Mouse (Mus musculus) lung, postnatal 4 days (tissue): ENCODE results near the gene Tapbpl.
"Not testable (repeated sequence)": the region's sequence is repeated elsewhere in the genome, so short reads cannot be mapped to it uniquely, and the experiment has no call there.

ENCODE experiments used
- DNase-seq, 2 experiments: peaks; one replicate each; pipeline ENCODE4 v3.0.0; 2021

The Tapbpl gene

GRCm38 (mm10) chr6:125231117-125232044 lies at the start of gene Tapbpl:
Gene Tapbpl, minus strand, starts transcription at chr6:125231860.
- peak; percentile 68 to 70 for DNase-seq

DNA sequence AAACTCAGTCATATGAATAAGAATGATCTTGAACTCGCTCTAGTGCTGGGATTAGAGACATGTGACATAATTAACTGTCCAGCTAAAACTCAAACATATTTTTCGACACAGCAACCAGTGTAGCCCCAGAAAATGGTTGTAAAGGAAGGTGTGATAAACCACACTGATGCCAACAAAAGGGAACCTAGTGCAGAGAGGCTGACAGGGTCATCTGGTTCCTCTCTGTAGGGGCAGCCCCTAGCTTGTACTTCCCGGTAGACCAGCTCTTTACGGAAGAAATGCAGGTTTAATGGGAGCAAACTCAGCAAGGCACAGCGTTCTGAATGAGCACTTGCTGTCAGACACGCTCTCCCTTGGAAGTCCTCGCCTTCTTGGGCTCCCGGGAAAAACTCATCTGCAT lies 48.1 kb upstream of the Tapbpl start:
- DNase-seq, result no peak

DNA sequence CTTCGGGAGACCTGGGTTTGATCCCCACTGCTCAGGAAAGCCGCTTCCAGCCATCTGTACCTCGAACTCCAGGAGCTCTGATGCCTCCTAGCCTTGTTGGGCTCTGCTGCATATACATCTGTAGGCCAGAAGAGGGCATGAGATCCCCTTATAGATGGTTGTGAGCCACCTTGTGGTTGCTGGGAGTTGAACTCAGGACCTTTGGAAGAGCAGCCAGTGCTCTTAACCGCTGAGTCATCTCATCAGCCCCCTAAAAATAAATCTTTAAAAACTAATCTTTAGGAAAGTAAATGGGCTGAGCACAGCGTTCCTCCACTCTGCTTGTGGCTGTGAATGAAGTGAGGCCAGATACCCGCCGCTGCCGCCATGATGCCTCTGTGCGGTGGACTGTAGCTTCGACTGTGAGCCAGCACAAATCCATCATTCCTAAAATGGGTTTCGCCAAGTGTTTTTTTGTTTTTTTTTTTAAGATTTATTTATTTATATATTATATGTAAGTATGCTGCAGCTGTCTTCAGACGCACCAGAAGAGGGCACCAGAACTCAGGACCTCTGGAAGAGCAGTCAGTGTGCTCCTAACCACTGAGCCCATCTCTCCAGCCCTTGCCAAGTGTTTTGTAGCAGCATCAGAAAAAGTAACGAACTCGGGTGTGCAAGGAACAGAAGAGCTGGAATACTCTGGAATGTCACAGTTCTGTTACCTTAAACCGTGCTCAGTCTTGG lies 43.3 kb upstream of the Tapbpl start:
- DNase-seq, result peak; percentile 72

DNA sequence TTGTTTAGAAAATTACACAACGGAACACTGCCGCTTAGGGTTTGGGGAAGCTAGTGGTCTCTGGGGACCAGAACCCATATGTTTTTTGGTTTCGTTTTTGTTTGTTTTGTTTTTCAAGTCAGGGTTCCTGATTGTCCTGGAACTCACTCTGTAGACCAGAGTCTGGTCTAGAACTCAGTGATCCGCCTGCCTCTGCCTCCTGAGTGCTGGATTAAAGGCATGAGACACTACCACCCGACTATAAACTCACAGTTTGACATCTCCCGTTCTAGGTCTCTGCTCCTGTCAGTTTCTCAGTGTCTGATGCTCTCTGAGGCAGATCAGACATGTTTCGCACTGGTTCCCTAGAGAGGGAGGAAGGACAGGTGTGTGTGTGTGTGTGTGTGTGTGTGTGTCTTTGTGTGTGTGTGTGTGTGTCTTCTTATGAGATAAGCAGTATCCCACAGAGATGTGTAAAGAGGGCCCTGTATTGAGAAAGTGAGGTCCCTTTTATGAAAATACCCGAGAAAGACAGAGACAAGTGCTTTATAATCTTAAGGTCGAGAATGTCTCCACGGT lies 40.6 kb upstream of the Tapbpl start:
- no peak for DNase-seq

- DNase-seq, result peak; percentile 92 to 93
Measured at GRCm38 (mm10) chr6:125271455-125272227, 40.0 kb upstream of the Tapbpl start.

DNA sequence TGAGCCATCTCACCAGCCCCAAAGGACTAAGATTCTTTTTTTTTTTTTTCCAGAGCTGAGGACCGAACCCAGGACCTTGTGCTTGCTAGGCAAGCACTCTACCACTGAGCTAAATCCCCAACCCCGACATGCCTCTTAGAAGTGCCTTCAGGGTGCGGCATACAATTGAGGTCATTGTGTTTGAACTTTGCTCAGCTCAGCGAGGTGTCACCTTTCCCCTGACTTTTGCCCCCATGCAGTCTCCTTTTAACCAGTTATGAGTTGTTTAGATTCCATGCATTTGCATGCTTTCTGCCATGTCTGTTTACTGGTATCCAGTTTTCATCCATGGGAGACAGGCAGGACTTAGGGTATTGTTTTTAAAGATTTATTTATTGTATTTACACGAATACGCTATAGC lies 37.1 kb upstream of the Tapbpl start:
- DNase-seq, result no peak

DNA sequence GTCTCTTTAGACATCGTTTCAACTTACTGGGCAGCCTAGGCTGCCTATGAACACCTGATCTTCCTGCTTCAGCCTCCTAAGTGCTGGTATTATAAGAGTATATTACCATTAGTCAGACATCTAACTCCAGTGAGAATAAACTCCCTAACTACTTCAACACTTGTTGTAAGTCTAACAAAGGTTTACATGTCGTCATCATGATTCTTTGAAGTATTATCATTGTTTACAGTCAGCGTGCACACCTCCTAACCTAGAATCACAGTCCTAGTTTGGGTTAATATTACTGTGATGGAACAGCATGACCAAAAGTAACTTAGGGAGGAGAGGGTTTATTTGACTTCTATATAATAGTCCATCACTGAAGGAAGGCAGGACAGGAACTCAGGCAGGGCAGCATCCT lies 35.8 kb upstream of the Tapbpl start:
- DNase-seq, result no peak

- DNase-seq, result not testable (repeated sequence)
Measured at GRCm38 (mm10) chr6:125266600-125266999, 34.9 kb upstream of the Tapbpl start.

- DNase-seq, result no peak
Measured at GRCm38 (mm10) chr6:125266091-125266490, 34.4 kb upstream of the Tapbpl start.

- peak in 1 of 2 experiments; percentile 36 for DNase-seq
Measured at GRCm38 (mm10) chr6:125265239-125265638, 33.6 kb upstream of the Tapbpl start.

- DNase-seq, result no peak
Measured at GRCm38 (mm10) chr6:125264219-125264618, 32.6 kb upstream of the Tapbpl start.

GRCm38 (mm10) chr6:125260006-125260555 lies 28.4 kb upstream of the Tapbpl start:
- no peak for DNase-seq

DNA sequence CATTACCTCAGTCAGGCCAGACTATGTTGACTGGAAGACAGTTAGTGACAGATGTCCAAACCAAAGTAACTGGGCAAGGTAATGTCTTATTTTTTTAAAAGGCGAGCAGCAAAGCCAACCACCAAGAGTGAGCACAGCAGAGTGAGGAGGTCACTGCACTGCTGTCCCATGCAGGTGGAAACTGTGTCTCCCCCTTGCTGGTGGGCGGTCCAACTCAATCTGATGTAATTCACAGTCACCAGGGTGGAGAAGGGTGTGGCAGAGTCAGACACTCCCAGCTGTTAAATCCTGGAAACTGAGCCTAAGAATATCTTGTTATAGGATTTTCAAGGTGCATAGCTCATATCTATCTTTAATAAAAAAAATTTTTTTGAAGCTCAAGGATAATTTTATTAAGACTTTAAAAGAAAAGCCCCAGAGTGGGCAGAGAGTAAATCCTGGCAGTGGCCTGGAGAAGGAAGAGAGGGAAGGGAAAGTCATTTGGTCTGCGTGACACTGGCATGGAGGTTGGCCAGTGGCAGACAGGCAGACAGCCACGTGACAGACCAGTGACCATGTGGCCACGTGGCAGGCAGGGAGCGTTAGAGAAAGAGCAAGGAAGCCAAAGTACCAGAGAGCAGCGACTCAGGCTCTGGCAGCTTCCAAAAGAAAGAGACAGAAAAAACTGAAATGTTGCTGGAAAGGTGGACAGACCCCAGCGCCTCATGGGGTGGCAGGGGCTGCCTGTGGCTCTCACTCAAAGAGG lies 24.7 kb upstream of the Tapbpl start:
- peak; percentile 30 to 41 for DNase-seq

DNA sequence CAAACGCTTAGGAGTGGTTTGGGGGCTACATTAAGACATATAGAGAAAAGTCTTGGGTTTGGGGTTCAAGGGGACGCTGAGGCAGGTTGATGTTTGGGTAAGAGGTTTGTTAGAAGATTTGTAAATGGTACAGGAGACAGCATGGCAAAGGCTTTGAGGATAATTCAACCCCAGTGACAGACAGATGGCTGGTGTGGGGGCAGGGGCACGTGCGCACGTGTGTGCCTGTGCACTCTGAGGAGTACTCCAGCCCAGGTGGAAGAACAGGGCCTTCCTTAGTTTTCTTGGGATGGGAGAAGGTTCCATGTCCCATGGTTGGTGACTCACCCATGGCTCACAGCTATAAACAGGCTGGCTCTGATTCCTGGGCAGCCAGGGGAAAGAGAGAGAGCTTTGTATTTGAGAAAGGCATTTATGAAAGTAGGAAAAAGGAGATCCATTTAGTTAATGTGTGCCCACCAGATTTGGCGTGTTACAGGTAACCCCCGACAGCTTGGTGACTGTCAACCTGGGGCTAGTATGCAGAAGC lies 23.9 kb upstream of the Tapbpl start:
- no peak for DNase-seq

DNA sequence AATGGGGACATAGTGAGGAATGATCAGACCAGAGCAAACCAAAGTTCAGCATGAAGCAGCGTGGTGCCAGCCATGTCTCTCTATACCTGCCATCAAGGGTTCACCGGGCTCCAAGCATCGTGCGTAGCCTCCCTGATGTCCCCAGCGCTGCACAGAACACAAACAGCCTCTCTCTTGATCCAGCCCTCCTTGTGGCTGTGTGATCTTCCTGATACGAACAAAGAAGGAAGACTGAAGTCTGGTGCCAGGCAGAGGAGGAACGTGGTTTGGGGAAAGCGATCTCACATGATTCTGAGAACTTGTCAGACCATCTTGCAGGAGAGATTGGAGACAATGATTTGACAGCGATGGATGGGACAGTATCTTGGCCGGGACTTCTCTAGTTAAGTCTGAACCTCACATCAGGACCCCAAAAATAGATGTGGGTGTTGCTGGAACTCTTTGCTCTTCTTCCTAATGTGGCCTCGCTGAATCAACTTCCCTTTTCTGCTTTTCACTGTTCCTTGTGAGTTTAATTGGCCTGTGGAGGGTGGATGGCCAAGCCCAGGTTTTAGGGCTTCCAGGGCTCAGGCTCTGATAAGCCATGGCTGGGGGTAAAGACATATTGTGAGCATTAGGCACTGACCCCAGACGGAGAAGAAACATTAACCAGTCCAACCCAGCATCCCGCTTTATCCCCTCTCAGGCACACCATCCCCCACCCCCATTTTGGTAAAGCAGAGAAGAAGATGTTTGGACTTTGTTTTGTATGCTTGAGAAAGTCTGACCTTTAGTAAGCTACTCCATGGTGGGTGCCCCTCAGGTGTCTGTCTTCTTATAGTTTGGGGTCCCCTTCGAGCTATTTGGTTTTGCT lies 22.4 kb upstream of the Tapbpl start:
- no peak for DNase-seq

- no peak for DNase-seq
Measured at GRCm38 (mm10) chr6:125252711-125253110, 21.1 kb upstream of the Tapbpl start.

DNA sequence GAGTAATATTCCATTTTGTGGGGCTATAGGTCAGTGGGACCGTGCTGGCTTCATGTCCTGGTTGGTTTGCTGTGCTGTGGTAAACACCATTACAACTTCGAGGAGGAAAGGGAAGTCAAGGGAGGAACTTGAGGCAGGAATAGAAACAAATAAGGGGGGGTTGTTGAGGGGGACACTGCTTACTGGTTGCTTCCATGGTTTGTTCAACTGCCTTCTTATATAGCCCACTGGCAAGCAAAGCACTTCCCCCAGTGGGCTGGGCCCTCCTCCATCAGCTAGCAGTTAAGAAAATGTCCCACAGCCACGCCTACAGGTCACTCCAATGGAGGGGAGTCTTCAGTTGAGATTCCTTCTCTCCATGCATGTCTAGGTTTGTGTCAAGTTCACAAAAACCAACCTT lies 20.6 kb upstream of the Tapbpl start:
- peak in 1 of 2 experiments; percentile 30 for DNase-seq

DNA sequence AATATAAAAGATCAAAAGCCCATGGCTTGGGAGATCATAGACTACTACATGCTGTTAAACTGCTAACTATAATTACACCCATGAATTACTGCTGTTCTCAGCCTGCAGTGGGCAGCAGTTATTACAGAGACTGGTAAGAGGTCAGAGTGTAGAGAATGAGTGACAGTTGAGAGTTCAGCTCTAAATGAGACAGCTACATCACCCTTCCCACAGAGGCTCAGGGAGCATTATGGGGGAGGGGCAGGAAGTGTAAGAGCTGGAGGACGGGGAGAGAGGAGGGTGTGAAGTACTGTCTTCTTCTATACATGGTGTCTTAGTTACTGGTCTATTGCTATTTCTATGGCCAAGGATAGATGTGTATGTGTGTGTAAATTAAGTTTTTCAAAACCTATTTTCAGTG lies 12.9 kb upstream of the Tapbpl start:
- no peak for DNase-seq

DNA sequence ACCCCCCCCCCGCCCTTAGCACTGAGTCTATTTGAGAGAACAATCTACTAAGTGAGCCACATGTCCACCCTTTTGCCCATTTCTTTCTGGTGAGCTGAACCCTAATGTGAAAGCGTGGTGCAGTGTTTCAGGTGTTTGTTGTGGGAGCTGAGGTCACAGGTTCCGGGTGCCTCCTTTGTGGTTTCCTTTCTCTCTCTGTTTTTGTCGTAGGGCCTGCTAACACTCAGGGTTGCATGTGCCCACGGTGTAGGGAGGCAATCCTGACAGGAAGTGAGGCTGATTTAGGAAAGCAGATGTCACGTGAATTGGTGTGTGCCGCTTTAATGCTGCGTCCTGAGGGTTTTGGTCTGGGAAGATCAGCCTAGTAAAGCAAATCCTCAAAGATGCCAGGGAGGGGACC lies 9.9 kb upstream of the Tapbpl start:
- DNase-seq, result no peak

DNA sequence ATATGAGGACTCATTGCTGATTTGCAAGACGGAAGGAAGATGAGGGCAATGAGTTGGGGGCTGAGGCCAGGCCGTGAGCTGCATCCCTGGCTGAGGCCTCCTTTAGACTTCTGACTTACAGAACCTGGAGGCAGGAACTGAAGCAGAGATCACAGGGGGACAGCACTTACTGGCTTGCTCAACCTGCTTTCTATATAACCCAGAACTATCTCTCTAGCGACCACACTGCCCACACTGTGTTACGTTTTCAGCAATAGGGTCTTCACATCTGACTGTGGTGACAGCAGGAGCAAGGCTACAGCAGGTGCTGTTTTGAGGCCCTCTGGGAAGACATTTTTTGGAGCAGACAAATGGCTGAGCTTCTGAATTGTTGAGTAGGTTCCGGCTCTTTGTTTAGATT lies 9.0 kb upstream of the Tapbpl start:
- DNase-seq, result no peak

DNA sequence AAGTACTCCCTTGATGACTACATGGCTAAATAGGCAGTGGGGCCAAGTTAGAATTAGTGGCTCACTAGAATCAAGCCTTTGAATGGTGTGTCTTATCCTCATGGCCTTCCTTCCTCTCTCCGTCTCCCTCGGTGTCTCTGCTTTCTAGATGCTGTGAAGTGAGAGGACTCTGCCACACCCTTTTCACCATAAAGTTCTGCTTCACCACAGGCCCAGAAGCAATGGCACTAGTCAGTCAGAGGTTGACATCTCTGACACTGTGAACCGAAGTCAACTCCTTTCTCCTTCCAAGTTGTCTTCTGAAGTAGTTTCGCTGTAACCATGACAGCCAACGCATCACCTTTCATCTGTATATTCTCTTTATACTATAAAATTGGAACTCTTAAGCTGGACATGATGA lies 7.9 kb upstream of the Tapbpl start:
- DNase-seq, result no peak
